Mouse (Mus musculus): ENCODE measurements around the gene Mtmr3. TPM values are rescaled to one million over a fixed set of nuclear protein-coding genes. Genes with fewer than 3 reads are reported as not detected.

Gene Mtmr3
- polyA plus RNA-seq, 1 experiment from 2014 or later, result 27.1 TPM

DNA sequence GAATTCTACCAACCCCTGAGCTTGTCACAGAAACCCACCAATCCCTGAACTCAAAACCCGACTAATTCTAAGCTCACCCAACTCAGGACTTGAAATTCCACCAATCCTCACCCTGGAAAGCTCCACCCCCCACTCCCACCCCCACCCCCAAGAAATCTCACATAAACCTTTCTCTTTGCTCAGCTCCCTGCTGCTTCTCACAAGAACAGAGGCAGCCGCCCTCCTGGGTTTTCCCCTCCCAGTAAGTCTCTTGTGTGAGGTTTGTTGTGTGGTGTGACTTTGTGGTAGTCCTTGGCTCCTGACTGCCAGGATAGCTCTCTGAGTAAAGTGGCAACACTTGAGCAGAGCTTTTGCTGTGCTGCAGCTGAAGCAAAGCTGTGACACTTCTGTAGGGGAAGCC is 131.8 kb downstream of the Mtmr3 start:
- H3K9ac ChIP-seq (replicated peaks; ENCODE audit: low read length), result no peak overlapping the region
- H3K27ac ChIP-seq (ENCODE audit: low read length), result no peak overlapping the region
- no peaks in the 10 kb centered on the region for H3K36me3 ChIP-seq (ENCODE audit: insufficient read depth, low read length)
- 52% methylated on average over 2 of the region's 2 CpGs for WGBS
- H3K4me2 ChIP-seq (replicated peaks; ENCODE audit: low read depth, low read length), result no peak overlapping the region
- ATAC-seq (ENCODE audit: low FRiP score, low TSS enrichment), result no peak
- no peaks in the 10 kb centered on the region; the same call in 1 of the 2 replicates for H3K27me3 ChIP-seq (ENCODE audit: insufficient read depth, low read length)
- H3K4me3 ChIP-seq (ENCODE audit: low read length), result no peak overlapping the region
- no peaks in the 10 kb centered on the region for H3K9me3 ChIP-seq (ENCODE audit: low read length)
- H3K4me1 ChIP-seq (ENCODE audit: insufficient read depth, low read length), result no peaks in the 10 kb centered on the region; the same call in 1 of the 2 replicates

DNA sequence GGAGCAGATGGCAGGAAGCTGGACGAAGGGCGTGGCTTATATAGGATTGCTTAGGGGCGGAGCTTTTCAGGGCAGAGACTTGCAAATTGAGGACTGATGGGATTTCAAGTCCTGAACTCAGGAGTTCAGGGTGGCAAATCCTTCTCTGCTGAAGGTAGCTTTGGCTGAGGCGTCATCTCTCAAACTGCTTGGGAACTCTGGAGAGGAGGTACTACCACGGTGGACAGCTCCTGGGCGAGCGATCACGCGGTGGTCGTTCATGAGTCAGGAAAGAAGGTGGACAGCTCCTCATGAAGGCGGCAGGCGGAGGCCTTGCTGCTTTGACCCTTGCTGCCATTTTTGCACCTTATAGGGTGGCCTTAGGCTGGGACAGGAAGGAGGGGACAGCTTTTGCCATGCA is 133.5 kb downstream of the Mtmr3 start:
- Histone ChIP-seq H3K4me1 (ENCODE audit: insufficient read depth, low read length) (no peaks in the 10 kb centered on the region; the same call in 1 of the 2 replicates), H3K27me3 (ENCODE audit: insufficient read depth, low read length) (no peaks in the 10 kb centered on the region; the same call in 1 of the 2 replicates), H3K4me3 (ENCODE audit: low read length) (no peak overlapping the region), H3K9me3 (ENCODE audit: low read length) (no peaks in the 10 kb centered on the region), H3K36me3 (ENCODE audit: insufficient read depth, low read length) (no peaks in the 10 kb centered on the region), H3K27ac (ENCODE audit: low read length) (no peak overlapping the region), H3K4me2 (replicated peaks; ENCODE audit: low read depth, low read length) (no peak overlapping the region), H3K9ac (replicated peaks; ENCODE audit: low read length) (no peak overlapping the region)
- WGBS, result 16% methylated on average over 12 of the region's 12 CpGs
- ATAC-seq (ENCODE audit: low FRiP score, low TSS enrichment), result no peak

DNA sequence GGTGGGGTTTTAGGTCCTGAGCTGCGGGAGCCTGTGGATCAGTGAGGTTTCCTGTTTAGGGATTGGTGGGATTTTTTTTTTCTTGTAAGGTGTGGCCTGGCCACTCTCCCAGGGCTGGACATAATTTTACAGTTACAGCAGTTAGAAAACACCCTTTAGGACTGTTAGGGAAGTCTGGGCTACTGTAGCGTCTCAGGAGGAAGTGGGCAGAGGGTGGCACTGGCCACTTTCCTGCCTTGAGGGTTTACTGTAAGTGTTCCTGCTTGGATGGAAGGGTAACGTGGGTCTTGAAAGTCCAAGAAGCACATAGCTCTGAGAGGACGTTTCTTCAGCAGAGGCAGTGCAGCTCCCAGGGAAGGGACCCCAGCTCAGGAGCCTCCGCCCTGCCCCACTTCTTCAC is 134.0 kb downstream of the Mtmr3 start:
- Histone ChIP-seq H3K4me2 (replicated peaks; ENCODE audit: low read depth, low read length) (no peak overlapping the region), H3K27ac (ENCODE audit: low read length) (no peak overlapping the region), H3K27me3 (ENCODE audit: insufficient read depth, low read length) (no peaks in the 10 kb centered on the region; the same call in 1 of the 2 replicates), H3K9ac (replicated peaks; ENCODE audit: low read length) (no peak overlapping the region), H3K36me3 (ENCODE audit: insufficient read depth, low read length) (no peaks in the 10 kb centered on the region), H3K4me1 (ENCODE audit: insufficient read depth, low read length) (no peaks in the 10 kb centered on the region; the same call in 1 of the 2 replicates), H3K4me3 (ENCODE audit: low read length) (no peak overlapping the region), H3K9me3 (ENCODE audit: low read length) (no peaks in the 10 kb centered on the region)
- no peak for ATAC-seq (ENCODE audit: low FRiP score, low TSS enrichment)
- WGBS, result 50% methylated on average over 5 of the region's 5 CpGs

DNA sequence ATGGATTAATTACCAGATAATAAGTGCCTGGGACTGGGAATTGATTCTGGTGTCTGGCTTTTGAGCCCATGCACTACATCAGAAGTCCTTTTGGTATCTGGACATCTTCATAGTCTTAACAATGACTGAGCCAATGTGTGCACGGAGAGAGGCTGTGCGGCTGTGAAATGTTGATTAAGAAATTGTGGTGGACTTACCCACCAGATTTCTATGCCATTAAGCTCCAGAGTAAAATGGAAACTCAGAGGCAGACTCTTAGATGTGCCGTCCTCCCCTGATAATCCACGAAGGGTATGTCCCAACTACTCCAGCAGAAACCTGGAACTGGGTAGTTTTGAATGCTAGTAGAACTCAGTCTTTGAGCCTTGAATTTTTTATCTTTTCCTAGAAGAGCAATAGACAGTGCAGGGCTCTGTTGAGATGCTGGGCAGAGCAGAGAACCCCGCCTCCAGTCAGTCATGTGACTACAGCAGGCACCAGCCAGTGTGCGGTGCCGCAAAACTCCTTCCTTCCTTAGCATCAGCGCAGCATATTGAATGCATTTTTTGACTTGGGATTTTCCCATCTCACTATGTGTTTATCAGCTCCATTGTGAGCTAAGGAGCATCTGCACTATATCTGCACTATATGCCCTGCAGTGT is 139.6 kb downstream of the Mtmr3 start:
- no peak for ATAC-seq (ENCODE audit: low FRiP score, low TSS enrichment)
- WGBS, result 77% methylated on average over 8 of the region's 8 CpGs
- no peak overlapping the region for H3K4me3 ChIP-seq (ENCODE audit: low read length)
- no peak overlapping the region for H3K9ac ChIP-seq (replicated peaks; ENCODE audit: low read length)
- no peaks in the 10 kb centered on the region; the same call in 1 of the 2 replicates for H3K27me3 ChIP-seq (ENCODE audit: insufficient read depth, low read length)
- H3K27ac ChIP-seq (ENCODE audit: low read length), result no peak overlapping the region
- H3K4me2 ChIP-seq (replicated peaks; ENCODE audit: low read depth, low read length), result no peak overlapping the region
- no peaks in the 10 kb centered on the region for H3K36me3 ChIP-seq (ENCODE audit: insufficient read depth, low read length)
- no peaks in the 10 kb centered on the region for H3K9me3 ChIP-seq (ENCODE audit: low read length)
- no peaks in the 10 kb centered on the region for H3K4me1 ChIP-seq (ENCODE audit: insufficient read depth, low read length)

DNA sequence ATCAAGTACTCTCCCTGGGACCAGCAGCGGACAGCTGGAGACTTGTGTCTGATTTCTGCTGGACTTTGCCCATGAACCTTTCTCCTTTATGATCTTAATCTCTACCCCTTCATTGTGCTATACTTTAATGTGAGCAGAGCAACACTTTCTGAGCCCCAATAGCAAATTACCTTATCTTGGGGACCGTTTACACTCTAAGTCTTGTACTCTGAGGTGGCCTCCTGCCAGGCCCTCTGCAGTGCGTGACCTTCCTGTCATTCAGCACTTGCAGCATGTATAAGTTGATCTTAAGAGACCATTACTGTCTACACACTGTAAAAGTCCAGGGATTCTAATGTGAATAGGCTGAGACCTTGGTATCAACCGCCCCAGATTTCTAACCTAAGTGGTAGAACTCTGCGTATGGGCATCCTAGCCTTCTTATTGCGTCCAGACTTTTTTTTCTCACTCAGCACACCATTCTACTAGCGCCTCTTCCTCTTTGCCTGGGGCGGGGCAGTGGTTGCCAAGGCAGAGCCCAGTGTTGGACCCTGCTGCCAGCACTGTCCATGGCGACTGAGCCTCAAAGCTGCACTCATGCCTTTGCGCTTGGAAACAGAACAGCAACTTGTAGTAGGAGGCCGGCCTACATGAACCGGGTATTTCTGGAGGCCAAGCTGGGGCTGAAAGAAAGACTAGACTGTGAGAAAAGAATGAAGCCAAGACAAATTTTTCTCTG is 142.0 kb downstream of the Mtmr3 start:
- whole genome bisulfite sequencing, result 85% methylated on average over 12 of the region's 12 CpGs
- ATAC-seq (ENCODE audit: low FRiP score, low TSS enrichment), result no peak

DNA sequence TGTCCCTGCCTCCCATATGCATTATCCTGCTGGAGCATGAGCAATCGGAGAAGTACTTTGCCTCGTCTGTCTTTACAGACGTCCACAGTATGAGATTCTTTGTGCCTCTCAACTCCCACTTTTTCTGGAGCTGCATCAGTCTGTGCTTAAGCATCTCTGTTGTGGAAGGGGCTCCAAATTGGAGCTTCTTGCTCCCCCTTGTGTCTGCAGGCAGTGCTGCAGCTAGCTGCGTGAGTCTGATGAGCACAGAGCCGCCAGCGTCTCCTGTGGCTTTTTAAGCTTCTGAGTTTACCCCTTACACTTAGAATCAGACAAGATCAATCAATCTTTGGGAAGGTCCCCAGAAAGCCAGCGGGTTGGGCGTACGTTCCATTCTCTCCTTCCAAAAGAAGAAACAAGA is 143.5 kb downstream of the Mtmr3 start:
- H3K36me3 ChIP-seq (ENCODE audit: insufficient read depth, low read length), result no peaks in the 10 kb centered on the region
- ATAC-seq (ENCODE audit: low FRiP score, low TSS enrichment), result no peak
- H3K9me3 ChIP-seq (ENCODE audit: low read length), result no peaks in the 10 kb centered on the region
- H3K4me1 ChIP-seq (ENCODE audit: insufficient read depth, low read length), result no peaks in the 10 kb centered on the region
- H3K27ac ChIP-seq (ENCODE audit: low read length), result no peak overlapping the region
- H3K9ac ChIP-seq (replicated peaks; ENCODE audit: low read length), result no peak overlapping the region
- H3K27me3 ChIP-seq (ENCODE audit: insufficient read depth, low read length), result no peaks in the 10 kb centered on the region
- WGBS, result 26% methylated on average over 9 of the region's 9 CpGs
- no peak overlapping the region for H3K4me3 ChIP-seq (ENCODE audit: low read length)
- no peak overlapping the region for H3K4me2 ChIP-seq (replicated peaks; ENCODE audit: low read depth, low read length)

More for the DNA sequence above, 142.0 kb downstream of the Mtmr3 start:
- Histone ChIP-seq H3K4me3 (ENCODE audit: low read length) (no peak overlapping the region), H3K9ac (replicated peaks; ENCODE audit: low read length) (no peak overlapping the region), H3K36me3 (ENCODE audit: insufficient read depth, low read length) (no peaks in the 10 kb centered on the region), H3K27me3 (ENCODE audit: insufficient read depth, low read length) (no peaks in the 10 kb centered on the region), H3K4me2 (replicated peaks; ENCODE audit: low read depth, low read length) (no peak overlapping the region), H3K9me3 (ENCODE audit: low read length) (no peaks in the 10 kb centered on the region), H3K27ac (ENCODE audit: low read length) (no peak overlapping the region), H3K4me1 (ENCODE audit: insufficient read depth, low read length) (no peaks in the 10 kb centered on the region)

DNA sequence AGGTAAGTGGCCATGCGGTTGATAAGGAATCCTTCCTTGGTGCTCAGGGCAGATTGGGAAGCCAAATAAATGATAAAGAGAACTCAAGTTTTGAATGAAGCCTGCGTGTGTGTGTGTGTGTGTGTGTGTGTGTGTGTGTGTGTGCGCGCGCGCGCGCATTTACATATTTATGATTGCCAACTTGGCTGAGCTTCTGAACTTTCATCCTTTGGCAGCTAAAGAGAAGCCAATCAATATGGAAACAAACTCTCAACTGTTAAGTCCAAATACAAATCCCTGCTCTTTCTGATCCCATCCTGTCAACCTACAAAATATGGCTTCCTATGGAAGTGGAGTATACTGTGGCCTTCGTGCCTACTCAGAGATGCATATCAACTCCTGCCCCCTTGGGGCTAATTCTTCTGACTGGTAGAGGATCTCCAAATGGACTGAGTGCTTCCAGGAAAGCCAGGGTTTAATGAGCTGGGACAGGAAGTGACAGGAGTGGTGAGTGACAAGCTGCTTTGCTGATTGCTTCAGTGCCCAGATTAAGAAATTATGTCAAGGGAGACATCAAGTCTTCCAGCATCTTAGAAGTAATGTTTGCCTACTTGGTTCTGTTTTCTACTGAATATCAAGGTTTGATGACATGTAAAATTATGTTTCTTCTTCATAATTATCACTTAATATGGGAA is 148.3 kb downstream of the Mtmr3 start:
- Histone ChIP-seq H3K9ac (replicated peaks; ENCODE audit: low read length) (no peak overlapping the region), H3K4me2 (replicated peaks; ENCODE audit: low read depth, low read length) (no peak overlapping the region), H3K36me3 (ENCODE audit: insufficient read depth, low read length) (no peaks in the 10 kb centered on the region), H3K27me3 (ENCODE audit: insufficient read depth, low read length) (no peaks in the 10 kb centered on the region), H3K4me1 (ENCODE audit: insufficient read depth, low read length) (no peaks in the 10 kb centered on the region), H3K4me3 (ENCODE audit: low read length) (no peak overlapping the region), H3K27ac (ENCODE audit: low read length) (no peak overlapping the region), H3K9me3 (ENCODE audit: low read length) (no peaks in the 10 kb centered on the region)
- no peak for ATAC-seq (ENCODE audit: low FRiP score, low TSS enrichment)
- WGBS, result 89% methylated on average over 9 of the region's 9 CpGs

DNA sequence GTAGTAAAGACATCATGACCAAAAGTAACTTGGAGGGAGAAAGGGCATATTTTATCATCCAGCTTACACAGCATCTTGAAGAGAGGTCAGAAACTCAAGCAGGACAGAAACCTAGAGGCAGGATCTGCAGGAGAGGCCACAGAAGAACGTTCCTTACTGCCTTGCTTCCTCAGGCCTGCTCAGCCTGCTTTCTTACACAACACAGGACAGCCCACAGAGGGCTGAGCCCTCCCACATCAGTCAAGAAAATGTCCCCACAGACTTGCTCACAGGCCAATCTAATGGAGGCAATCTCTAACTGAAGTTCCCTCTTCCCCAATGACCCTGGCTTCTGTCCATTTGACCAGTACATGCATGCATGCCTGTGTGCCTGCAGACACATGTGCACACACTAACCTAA is 152.4 kb downstream of the Mtmr3 start:
- no peaks in the 10 kb centered on the region for H3K9me3 ChIP-seq (ENCODE audit: low read length)
- H3K4me3 ChIP-seq (ENCODE audit: low read length), result no peak overlapping the region
- no peak overlapping the region for H3K4me2 ChIP-seq (replicated peaks; ENCODE audit: low read depth, low read length)
- H3K27me3 ChIP-seq (ENCODE audit: insufficient read depth, low read length), result no peaks in the 10 kb centered on the region
- no peak overlapping the region for H3K27ac ChIP-seq (ENCODE audit: low read length)
- 31% methylated on average over 1 of the region's 1 CpGs for WGBS
- H3K4me1 ChIP-seq (ENCODE audit: insufficient read depth, low read length), result no peaks in the 10 kb centered on the region
- no peaks in the 10 kb centered on the region for H3K36me3 ChIP-seq (ENCODE audit: insufficient read depth, low read length)
- no peak for ATAC-seq (ENCODE audit: low FRiP score, low TSS enrichment)
- no peak overlapping the region for H3K9ac ChIP-seq (replicated peaks; ENCODE audit: low read length)

DNA sequence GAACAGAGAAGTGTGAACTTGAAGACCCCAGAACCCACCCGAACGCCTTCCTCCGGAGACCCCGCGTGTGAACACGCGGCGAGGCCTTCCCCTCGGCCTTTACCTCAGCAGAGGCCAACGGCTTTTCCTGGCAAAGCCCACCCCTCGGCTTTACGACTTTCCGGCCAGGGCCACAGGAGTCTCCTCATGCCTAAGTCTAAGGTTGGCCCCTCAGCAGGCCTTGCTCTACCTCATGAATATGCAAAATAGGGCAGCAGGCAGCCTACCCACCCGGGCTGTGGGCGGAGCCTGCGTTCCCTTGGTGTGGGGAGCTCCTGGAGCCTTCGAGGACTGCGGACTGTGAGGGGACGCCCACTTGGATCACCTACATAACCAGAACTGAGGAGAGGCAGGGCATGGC is 153.7 kb downstream of the Mtmr3 start, which contains the start of gene Hormad2:
TSS of gene Hormad2 (minus strand) at position 128 of the 400 bp plus-strand sequence.
- H3K4me3 ChIP-seq (ENCODE audit: low read length), result no peak within 1 kb of the TSS
- peak; percentile 27; the same call in 1 of the 2 replicates for ATAC-seq (ENCODE audit: low FRiP score, low TSS enrichment)
- H3K36me3 ChIP-seq (ENCODE audit: insufficient read depth, low read length), result no peaks in the 10 kb centered on the region
- H3K4me1 ChIP-seq (ENCODE audit: insufficient read depth, low read length), result no peaks in the 10 kb centered on the region
- H3K4me2 ChIP-seq (replicated peaks; ENCODE audit: low read depth, low read length), result 0 out of 2 replicates have a peak within 1 kb of the TSS, but pooled peaks have one; percentile 16
- WGBS, result 47% methylated on average over 19 of the region's 19 CpGs
- no peak within 1 kb of the TSS for H3K27ac ChIP-seq (ENCODE audit: low read length)
- H3K9ac ChIP-seq (replicated peaks; ENCODE audit: low read length), result no peak within 1 kb of the TSS
- no peaks in the 10 kb centered on the region for H3K27me3 ChIP-seq (ENCODE audit: insufficient read depth, low read length)
- H3K9me3 ChIP-seq (ENCODE audit: low read length), result no peaks in the 10 kb centered on the region

All from kidney, embryonic 16.5 days (tissue).